Mouse (Mus musculus) heart, adult 2 months (tissue): ENCODE results near the gene Rps27l. TPM values are rescaled to one million over a fixed set of nuclear protein-coding genes. Genes with fewer than 3 reads are reported as not detected.

ENCODE experiments used
- DNase-seq, 2 experiments: peaks; one replicate each; pipeline ENCODE4 v3.0.0; 2021
- H3K27ac ChIP-seq: fragments of 200-600 bp; 2 replicates; pipeline ENCODE4 v1.8.1; 2022
- H3K27me3 ChIP-seq: fragments of 200-500 bp; 2 replicates; pipeline ENCODE4 v1.6.1; 2012; ENCODE audit warnings: mild to moderate bottlenecking, low read length, inconsistent platforms, mixed read lengths; ENCODE audit not compliant: control insufficient read depth, insufficient read depth
- H3K36me3 ChIP-seq: fragments of 200-500 bp; 2 replicates; pipeline ENCODE4 v1.6.1; 2012; ENCODE audit warnings: low read length, inconsistent platforms; ENCODE audit not compliant: control insufficient read depth, insufficient read depth
- H3K4me1 ChIP-seq: fragments of 200-500 bp; 2 replicates; pipeline ENCODE4 v1.6.1; 2011; ENCODE audit warnings: low read length; ENCODE audit not compliant: control insufficient read depth, insufficient read depth
- H3K4me3 ChIP-seq: fragments of 200-600 bp; 2 replicates; pipeline ENCODE4 v1.8.1; 2022
- H3K79me2 ChIP-seq: fragments of 200-500 bp; replicated peaks from 2 replicates; pipeline ENCODE4 v1.6.1; 2012; ENCODE audit warnings: mild to moderate bottlenecking, inconsistent platforms, low read length, moderate library complexity, mixed read lengths; ENCODE audit not compliant: control insufficient read depth, insufficient read depth
- H3K9ac ChIP-seq: fragments of 200-500 bp; 2 replicates; pipeline ENCODE4 v1.6.1; 2012; ENCODE audit warnings: low read depth, mild to moderate bottlenecking, control low read depth, inconsistent platforms, low read length, mixed read lengths
- CTCF ChIP-seq: fragments of 200-600 bp; IDR thresholded peaks from 2 replicates; pipeline ENCODE4 v1.8.1; 2022; ENCODE audit warnings: antibody characterized with exemption, mild to moderate bottlenecking, moderate library complexity
- EP300 ChIP-seq: fragments of 200-500 bp; IDR thresholded peaks from 2 replicates; pipeline ENCODE4 v1.6.1; 2011; ENCODE audit warnings: low read depth, low read length, control low read depth; ENCODE audit not compliant: insufficient read depth
- POLR2A ChIP-seq: fragments of 200-500 bp; IDR thresholded peaks from 2 replicates; pipeline ENCODE4 v1.6.1; 2011; ENCODE audit warnings: mild to moderate bottlenecking, low read depth, low read length, control low read depth; ENCODE audit not compliant: insufficient read depth
- WGBS: fragments of 180-500 bp; shearing (Covaris S2); methylation state at CpG from one replicate; pipeline ENCODE4 v1.1.7; 2018; 5-methylcytosine and 5-hydroxymethylcytosine counted together
- intact Hi-C: fragments of 180-260 bp; cut with DNase I; formaldehyde crosslinking; loops from one replicate; pipeline ENCODE4 v1.15.1; 2025
- polyA plus RNA-seq: library from polyadenylated mRNA; depleted of rRNA; stranded (reverse); fragments of >200 nt; gene quantifications from 2 replicates; pipeline ENCODE4 v1.2.3, GENCODE M21; 2012
- total RNA-seq, 2 experiments: library from RNA; stranded (reverse); gene quantifications; 2 replicates each; pipeline ENCODE4 v1.2.3; 2021

Rps27l gene
- total and polyA plus RNA-seq, 3 experiments: 53.5 to 180 (median 157) TPM

DNA sequence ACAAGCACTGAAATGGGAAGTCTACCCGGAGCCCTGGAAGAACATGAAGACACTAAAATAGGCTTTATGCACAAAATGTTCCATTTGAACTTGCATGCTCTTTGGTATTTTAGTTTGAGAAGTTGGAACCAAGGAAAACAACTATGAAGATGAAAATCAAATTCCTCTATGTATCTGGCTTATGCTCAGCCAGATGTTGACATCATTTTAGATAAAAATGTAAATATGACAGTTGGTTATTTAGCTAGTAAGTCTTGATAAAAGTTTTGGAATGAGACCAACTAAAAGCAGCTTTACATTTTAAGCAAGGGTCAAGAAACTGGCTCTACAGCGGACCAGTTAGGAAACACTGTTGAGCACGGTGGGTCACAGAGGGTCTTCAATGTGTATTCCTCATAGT is 31.3 kb upstream of the Rps27l start:
- Histone ChIP-seq H3K27ac (peak overlapping the region; percentile 52), H3K4me3 (no peak overlapping the region), H3K9ac (no peak overlapping the region), H3K27me3 (no peaks in the 10 kb centered on the region), H3K4me1 (peaks cover 18% of the 10 kb centered on the region), H3K36me3 (peaks cover 24% of the 10 kb centered on the region), H3K79me2 (peaks cover 5% of the 10 kb centered on the region; the same call in 1 of the 2 replicates)
- 83% methylated on average over 3 of the region's 3 CpGs for WGBS
- DNase-seq: no peak
- TF ChIP-seq EP300 (no peak), POLR2A (no peak), CTCF (no peak)
- intact Hi-C loops: no loop called here

DNA sequence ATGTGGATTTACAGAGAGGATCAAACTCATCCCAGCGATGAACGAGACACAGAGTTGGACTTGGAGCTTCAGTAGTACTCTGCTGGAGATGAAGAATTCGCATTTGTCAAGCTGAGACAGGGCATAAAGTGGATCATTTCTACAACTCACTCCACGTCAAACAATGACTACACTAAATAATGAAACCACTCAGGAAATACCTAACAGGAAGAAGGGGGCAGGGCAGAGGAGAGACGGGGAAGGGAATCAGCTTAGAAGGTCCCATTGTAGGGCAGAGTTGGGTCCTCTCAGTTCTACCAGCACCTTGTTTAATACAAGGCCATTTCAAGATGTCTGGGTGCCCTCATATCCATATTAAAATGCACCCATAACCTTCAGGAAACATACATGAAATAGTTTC is 30.5 kb upstream of the Rps27l start:
- Histone ChIP-seq H3K27ac (peak overlapping the region; percentile 52), H3K4me1 (peaks cover 19% of the 10 kb centered on the region), H3K4me3 (no peak overlapping the region), H3K9ac (no peak overlapping the region; the same call in 1 of the 2 replicates), H3K79me2 (peaks cover 3% of the 10 kb centered on the region; the same call in 1 of the 2 replicates), H3K27me3 (no peaks in the 10 kb centered on the region), H3K36me3 (peaks cover 24% of the 10 kb centered on the region)
- intact Hi-C loops: loop anchor here (5.0 kb wide), 1 partner anchor 38 kb away; no protein-coding TSS in a partner anchor
- TF ChIP-seq EP300 (no peak), POLR2A (no peak), CTCF (no peak)
- WGBS: 52% methylated on average over 5 of the region's 5 CpGs
- DNase-seq: no peak

DNA sequence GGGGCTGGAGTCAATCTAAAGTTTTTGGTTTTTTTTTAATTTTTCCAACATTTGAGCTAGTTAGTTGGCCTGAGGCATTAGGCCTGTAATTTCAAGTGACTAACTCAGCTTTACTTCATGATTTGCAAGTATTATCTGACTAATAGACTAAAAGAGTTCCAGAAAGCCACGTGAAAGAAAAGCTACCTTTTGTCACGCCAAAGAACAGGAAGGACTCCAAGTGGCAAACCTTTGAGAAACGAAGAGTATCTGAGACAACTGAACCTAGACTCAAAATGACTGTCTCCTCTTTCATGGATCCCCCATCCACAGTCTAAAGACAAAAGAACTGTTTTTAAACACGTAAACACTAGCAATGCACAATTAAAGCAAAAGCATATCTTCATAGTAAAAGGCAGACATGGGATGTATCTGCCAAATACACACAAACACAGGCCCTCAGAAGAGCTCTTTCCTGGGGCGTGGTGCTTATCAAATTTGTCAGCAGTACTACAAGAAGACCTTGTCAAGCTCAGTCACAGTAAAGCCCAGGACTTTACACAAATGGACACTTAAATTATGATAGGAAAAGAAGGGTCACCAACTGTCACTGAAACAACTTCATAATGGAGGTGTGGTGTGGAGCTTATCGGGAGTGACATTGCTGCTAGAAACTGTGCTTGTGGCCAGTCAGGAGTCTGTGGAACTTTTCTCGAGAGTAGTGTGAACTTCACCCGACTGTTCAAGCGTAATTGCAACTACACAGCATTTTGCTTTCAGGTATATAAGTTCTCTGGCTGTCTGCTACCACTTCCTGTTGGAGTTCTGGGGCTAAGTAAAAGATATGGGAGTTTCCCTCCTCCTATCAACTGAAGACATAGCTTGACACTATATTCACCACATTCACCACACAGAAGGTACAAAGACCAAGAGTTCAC is 29.8 kb upstream of the Rps27l start:
- peaks cover 19% of the 10 kb centered on the region for H3K4me1 ChIP-seq
- no peak overlapping the region for H3K9ac ChIP-seq
- TF ChIP-seq EP300 (no peak), CTCF (no peak), POLR2A (no peak)

DNA sequence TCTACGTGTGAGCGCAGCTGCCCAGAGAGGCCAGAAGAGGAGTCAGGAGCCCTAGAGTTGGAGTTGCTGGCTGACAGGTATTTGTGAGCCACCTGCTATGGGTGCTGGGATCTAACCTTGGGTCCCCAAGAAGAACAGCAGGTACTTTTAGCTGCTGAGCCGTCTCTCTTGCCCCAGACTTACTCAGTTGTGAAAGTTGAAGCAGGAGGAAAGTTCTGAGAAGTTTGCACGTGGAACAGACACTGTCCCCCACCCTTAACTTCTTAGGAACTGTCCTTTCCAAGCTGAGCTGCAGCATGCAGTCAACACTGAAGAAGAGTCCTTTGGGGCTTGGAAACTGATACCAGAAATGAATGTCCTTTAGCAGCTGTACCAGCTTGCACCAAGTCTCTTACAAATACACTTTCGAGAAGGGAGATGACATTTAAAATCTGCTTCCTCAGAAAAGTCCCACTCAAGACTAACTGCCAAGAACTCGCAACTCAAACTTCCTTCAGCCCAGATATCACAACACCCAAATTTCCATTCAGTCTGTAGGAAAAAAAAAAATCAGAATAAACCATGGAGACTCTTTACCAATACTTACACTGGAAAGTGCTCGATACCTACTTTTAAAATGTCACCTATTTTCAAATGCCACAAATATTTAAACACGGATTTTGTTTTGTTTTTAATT is 28.5 kb upstream of the Rps27l start:
- intact Hi-C loops: loop anchor here (5.0 kb wide), 1 partner anchor 40 kb away; no protein-coding TSS in a partner anchor
- Histone ChIP-seq H3K27ac (no peak overlapping the region), H3K4me1 (peaks cover 19% of the 10 kb centered on the region), H3K36me3 (peaks cover 24% of the 10 kb centered on the region), H3K79me2 (peaks cover 3% of the 10 kb centered on the region; the same call in 1 of the 2 replicates), H3K4me3 (no peak overlapping the region), H3K9ac (no peak overlapping the region), H3K27me3 (0 out of 2 replicates have a peak, but pooled peaks cover 1% of the 10 kb centered on the region)
- no peak for DNase-seq
- no peak for TF ChIP-seq POLR2A
- TF ChIP-seq CTCF: no peak
- TF ChIP-seq EP300: no peak
- WGBS: 69% methylated on average over 8 of the region's 8 CpGs

More for the DNA sequence above, 29.8 kb upstream of the Rps27l start:
- WGBS: 50% methylated on average over 9 of the region's 9 CpGs
- Histone ChIP-seq H3K4me3 (no peak overlapping the region), H3K27ac (peak overlapping the region; percentile 52), H3K79me2 (peaks cover 3% of the 10 kb centered on the region; the same call in 1 of the 2 replicates), H3K27me3 (no peaks in the 10 kb centered on the region), H3K36me3 (peaks cover 24% of the 10 kb centered on the region)
- intact Hi-C loops: loop anchor here (5.0 kb wide), 1 partner anchor 39 kb away; no protein-coding TSS in a partner anchor
- DNase-seq: no peak

GRCm38 (mm10) chr9:66917892-66918255 is 28.0 kb upstream of the Rps27l start:
- Histone ChIP-seq H3K27ac (no peak overlapping the region; the same call in 1 of the 2 replicates), H3K4me3 (no peak overlapping the region), H3K36me3 (peaks cover 24% of the 10 kb centered on the region), H3K27me3 (0 out of 2 replicates have a peak, but pooled peaks cover 1% of the 10 kb centered on the region), H3K9ac (no peak overlapping the region), H3K4me1 (peaks cover 19% of the 10 kb centered on the region), H3K79me2 (peaks cover 3% of the 10 kb centered on the region; the same call in 1 of the 2 replicates)
- DNase-seq: no peak
- intact Hi-C loops: loop anchor here (2.0 to 5.0 kb wide), 3 partner anchors 27 to 83 kb away; partner anchors contain the start of gene Aph1c
- TF ChIP-seq CTCF: no peak
- no peak for TF ChIP-seq POLR2A
- TF ChIP-seq EP300: no peak
- WGBS: 67% methylated on average over 1 of the region's 1 CpGs
